Mouse (Mus musculus): Measurements from ENCODE around the gene Slc15a1.
A peak's percentile ranks its signal among the peaks of the same experiment; 100 is the strongest.

Slc15a1 gene

GRCm38 (mm10) chr14:121485722-121486121, 19.3 kb downstream of the Slc15a1 start:
- no peak for DNase-seq

GRCm38 (mm10) chr14:121484436-121484835, 20.6 kb downstream of the Slc15a1 start:
- no peak for DNase-seq

DNA sequence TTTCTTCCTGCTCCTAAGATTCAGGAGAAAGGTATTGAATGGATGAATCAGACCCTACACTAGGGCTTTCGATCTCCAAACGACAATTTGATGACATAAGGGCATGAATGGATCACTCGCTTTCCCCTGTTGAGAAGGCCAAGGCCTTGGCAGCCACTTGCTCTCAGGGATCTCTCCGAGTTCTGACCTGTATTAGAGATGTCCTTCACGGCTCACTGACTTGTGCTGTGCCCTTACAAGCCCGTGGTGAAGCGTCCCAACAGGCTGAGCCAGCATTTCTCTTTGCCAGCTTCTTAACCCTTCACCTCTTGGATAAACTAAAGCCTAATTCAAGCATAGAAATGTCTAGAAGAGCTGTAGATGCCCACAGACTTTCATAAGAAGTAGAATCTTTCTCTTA, 22.9 kb downstream of the Slc15a1 start:
- DNase-seq, result no peak

DNA sequence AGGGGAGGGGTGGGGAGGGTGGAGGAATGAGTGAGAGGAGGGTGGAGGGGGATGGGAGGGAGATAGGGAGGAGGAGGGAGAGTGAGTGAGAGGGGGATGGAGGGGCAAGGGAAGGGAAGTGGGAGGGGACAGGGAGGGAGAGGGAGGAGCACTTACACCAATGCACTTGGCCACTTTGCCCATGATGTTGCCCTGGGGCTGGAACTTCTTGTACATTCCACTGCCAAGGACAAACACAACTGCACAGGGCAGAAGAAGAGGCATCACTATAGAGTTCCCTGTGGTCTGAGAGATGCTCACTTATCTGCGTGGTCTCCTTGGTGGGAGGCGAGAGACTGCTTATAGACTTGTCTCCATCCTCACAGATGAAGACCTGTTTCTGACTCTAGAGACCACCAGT, 23.5 kb downstream of the Slc15a1 start:
- DNase-seq, result no peak

DNA sequence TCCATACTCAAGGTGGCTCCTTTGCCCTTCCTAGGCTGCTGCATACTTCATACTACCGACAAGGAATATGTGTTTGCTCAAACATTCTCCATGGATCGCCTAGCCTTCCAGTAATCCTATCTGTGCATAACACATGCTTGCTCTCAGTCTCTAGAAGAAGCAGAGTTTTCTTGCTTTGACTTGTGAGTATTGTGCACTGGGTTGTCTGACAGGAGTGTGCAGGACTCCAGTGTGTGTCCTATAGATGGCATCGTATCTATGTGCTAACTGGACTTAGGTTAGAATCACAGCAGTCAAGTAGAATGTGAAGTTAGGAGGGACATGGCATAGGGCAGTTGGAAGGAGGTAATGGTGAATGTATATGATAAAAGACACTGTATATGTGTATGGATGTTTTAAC, 26.0 kb downstream of the Slc15a1 start:
- no peak for DNase-seq

GRCm38 (mm10) chr14:121477925-121478693, 26.9 kb downstream of the Slc15a1 start:
- DNase-seq, result no peak

- no peak for DNase-seq
Measured at GRCm38 (mm10) chr14:121473869-121474268, 31.2 kb downstream of the Slc15a1 start.

DNA sequence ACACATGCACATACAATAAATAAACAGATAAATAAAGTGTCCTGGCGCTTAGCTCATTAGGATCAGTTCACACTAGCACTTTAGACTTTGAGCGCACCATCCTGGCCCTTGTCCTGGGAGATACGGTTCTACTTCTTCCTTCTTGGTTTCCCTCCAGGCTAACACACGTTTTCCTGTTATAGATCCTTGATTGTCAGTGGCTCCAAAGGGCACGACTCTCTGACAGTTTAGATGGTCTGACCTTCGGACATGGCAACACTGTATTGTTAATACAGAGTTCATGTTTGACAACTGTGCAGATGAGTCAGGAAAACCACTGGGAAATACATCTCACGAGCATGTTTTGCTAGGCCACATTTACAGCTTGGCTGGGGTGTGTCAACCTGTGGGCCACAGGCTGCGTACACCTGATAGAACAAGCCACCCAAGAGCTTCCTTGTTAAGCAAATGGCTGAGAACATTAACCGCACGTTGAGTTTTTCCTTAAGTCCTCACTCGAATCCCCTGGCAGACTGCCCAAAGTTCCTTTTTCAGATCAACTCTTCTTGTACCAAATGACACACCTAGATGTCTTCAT, 33.4 kb downstream of the Slc15a1 start:
- no peak for DNase-seq

DNA sequence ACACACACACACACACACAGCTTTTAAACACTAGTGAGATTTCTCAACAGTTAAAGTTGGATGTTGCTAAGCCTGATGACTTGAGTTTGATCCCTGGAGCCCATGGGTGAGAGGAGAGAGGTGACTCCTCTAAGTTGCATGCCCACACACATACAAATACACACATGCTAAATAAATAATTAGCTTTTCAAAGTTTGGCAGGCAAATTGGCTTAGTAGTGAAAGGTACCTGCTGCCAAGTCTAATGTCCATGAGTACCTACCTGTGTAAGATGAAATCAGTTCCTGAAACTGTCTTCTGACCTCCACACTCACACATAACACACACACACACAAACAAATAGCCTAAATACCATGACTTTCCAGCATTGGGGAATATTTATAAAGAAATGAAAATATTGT, 35.5 kb downstream of the Slc15a1 start:
- DNase-seq, result no peak

- DNase-seq, result no peak
Measured at GRCm38 (mm10) chr14:121467646-121468045, 37.4 kb downstream of the Slc15a1 start.

DNA sequence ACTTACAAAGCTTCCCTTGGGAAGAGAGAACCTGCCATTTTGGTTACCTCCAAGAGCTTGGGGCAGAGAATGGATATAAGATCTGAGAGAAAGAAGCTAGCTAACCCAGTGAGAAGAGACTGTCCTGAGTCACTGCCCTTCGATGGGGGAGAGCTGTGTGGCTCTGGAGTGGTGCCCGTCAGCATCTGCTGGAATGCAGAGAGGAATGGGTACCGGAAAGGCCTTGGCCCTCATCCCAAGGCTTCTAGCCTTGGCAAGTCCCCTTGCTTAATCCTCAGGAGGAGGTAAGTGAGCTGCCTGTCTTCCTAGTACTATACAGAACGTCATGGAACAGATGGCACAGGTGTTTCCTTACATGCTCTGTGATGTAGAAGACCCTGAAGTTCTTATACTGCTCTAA, 38.6 kb downstream of the Slc15a1 start:
- DNase-seq, result no peak

DNA sequence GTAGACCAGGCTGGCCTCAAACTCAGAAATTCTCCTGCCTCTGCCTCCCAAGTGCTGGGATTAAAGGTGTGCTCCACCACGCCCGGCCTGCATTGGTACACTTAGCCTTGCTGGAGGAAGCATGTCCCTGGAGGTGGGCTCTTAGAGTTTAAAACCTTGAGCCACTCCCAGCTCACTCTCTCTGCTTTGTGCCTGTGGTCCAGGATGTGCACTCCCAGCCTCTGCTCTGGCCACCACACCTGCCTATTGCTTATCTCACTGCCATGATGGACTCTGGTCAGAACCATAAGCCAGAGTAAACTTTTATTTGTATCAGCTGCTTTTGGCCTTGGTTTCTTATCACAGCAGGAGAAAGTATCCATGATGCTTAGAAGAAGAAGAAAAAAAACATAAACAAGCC, 40.7 kb downstream of the Slc15a1 start:
- no peak for DNase-seq

GRCm38 (mm10) chr14:121462756-121463155, 42.3 kb downstream of the Slc15a1 start:
- DNase-seq, result no peak

GRCm38 (mm10) chr14:121460966-121461365, 44.1 kb downstream of the Slc15a1 start:
- DNase-seq, result no peak

GRCm38 (mm10) chr14:121458521-121458920, 46.5 kb downstream of the Slc15a1 start:
- DNase-seq, result no peak

DNA sequence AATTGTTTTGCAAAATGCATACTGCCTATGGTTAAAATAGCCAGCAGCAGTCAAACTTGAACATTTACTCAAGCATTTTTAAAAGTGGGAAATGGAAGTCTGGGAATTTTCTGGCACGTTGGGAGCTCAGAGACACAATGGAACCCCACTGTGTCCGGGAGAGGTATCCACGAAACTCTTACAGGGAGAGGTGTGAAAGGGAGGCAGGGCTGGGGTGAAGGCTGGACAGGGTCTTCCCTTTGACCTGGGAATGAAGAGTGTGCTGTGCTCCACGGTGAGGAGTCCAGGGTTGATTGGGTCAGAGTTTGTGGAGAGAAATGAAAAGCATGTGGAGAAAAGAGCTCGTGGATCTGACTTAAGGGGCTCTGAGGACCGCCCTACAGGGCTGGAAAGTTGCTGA, 47.5 kb downstream of the Slc15a1 start:
- DNase-seq, result no peak

GRCm38 (mm10) chr14:121456416-121457285, 48.4 kb downstream of the Slc15a1 start:
- DNase-seq, result no peak

DNA sequence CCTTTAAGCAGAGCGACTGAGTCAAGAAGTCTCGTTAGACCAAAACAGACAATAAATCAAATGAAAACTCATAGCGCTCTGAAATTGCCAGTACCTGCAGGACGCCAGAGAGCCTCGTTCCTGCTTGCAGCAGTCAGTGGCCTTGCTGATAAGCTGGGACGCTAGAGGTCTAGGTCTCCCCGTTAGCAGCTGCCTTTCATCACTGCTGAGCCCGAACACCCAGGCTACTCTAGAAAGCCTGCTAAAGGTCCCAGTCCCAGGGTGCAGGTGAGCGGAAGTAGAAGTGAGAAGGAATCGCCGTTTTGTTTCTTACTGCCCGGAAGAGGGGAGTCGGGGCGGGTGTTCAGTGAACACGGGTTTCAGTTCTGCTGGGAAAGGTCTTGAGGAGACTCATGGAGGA, 49.1 kb downstream of the Slc15a1 start:
- DNase-seq, result no peak

GRCm38 (mm10) chr14:121455527-121455926, 49.5 kb downstream of the Slc15a1 start:
- DNase-seq, result peak; percentile 56

DNA sequence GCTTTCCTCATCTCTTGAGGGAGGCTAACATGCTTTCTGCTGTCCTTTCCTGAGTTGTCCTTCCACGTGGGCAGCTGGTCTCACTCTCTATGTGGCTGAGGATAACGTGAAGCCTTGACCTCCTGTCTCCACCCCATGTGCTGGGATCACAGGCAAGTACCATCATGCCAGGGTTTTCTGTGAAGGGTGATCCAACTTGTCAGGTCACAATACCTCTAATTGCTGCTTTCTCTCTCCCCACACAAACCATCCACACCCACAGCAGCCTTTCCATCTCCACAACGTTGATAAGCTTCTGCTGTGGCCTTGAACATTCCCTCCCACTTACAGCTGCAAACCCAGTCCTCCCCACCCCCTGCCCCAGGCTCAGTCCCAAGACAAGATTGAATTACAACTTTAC, 51.9 kb downstream of the Slc15a1 start:
- DNase-seq, result no peak

- DNase-seq, result no peak
Measured at GRCm38 (mm10) chr14:121452227-121452626, 52.8 kb downstream of the Slc15a1 start.

DNA sequence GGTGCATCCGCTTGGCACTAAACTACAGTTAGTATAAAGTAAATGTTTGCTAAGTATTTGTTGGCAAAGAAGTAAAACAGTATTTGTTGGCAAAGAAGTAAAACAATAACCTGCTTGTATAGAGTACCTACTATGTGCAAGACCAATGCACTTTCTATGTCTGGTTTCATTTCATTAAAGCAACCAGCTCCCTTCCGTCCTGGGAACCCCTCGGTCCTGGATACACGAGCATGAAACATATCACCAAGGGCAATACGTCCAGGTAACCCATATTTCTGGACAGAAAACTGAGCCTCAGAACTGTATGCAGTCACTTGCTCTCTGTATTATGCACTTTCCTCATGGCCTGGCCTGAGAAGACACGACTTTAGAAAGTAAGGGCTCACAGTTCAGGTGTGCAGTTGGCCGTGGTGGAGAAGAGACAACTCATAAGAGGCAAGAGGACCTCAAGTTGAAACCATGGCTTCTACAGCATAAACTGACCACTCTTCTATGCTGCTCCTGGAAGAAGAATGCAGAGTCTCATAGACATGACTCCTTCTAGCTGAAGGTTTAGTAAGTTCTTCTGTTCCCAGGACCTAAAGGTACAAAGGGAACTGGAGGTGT, 53.5 kb downstream of the Slc15a1 start:
- no peak for DNase-seq

All from cerebellum, adult 8-10 months (tissue).